8 mouse cellular contexts compared by ENCODE assay signal in the genomic region with DNA sequence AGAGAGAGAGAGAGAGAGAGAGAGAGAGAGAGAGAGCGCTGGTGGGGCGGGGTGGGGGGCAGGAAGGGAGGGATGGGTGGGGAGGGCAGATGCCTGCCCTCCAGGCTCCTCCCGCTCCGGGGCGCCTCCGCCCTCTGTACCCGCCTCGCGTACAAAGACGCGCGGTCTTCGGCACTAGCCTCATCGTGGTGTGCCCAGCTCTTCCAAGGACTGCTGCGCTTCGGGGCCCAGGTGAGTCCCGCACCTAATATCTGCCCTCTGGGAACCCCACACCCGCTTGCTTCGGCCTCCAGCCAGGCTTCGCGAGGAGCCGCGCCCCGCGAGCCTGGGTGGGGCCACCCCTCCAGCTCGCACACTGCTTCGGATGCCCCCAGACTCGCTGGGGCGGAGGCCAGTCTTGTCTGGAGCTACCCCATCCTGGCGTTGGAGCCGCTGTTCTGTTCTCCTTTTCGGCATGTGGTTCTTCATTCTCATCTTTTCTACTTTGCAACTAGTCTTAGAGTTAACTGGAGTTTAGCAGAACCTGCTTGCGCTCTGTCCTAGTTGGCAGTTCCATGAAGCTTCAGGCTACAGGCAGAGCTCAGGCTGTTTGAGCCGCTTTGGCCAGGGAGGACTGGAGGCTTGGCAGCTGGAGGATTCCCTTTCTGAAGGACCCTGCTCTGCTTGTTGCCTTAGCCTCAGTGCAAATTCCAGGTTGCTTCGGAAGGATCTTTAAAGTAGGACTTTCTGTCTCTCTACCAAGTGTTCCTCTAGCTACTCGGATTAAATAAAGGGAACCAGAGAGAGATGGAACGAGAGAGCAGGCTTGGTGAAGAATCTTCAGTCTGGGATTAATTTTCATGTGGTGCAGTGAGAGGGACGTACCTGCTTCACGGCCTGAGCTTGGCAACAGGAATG. TPM values are rescaled to one million over a fixed set of nuclear protein-coding genes. Genes with fewer than 3 reads are reported as not detected.
DNase-seq lines count a peak whose midpoint lies in the region; ATAC-seq and TF ChIP-seq lines count a peak whose summit lies in the region.

A gene (plus strand): TSS at position 100 of the 897 bp plus-strand sequence.

- peak; percentile 87 for DNase-seq in CD4-positive, CD25-positive, alpha-beta regulatory T cell, adult 2 months (ENCODE audit: low read depth, low spot score)
- DNase-seq in adrenal gland, adult (ENCODE audit: inconsistent age in 2 of 2, low spot score in 1 of 2), result peak; percentile 76 to 92
- peak; percentile 45 for DNase-seq in heart, postnatal 0 days (ENCODE audit: low spot score)
- DNase-seq in kidney, postnatal 25 days, result peak; percentile 79 to 91
- peak; percentile 76 for DNase-seq in lung, embryonic 14.5 days
- DNase-seq in thymus, postnatal 0 days (ENCODE audit: low spot score), result peak; percentile 85

- H3K4me3 ChIP-seq in heart, postnatal 0 days (ENCODE audit: low read depth, low read length), result peak within 1 kb of the TSS; percentile 63
- peak within 1 kb of the TSS; percentile 63 for H3K4me3 ChIP-seq in lung, embryonic 14.5 days (ENCODE audit: low read depth, low read length)
- peak within 1 kb of the TSS; percentile 44 for H3K4me3 ChIP-seq in neural tube, embryonic 14.5 days (ENCODE audit: low read depth, low read length)

- no peaks in the 10 kb centered on the region for H3K9me3 ChIP-seq in heart, postnatal 0 days (replicated peaks; ENCODE audit: control insufficient read depth, low read length)
- H3K9me3 ChIP-seq in lung, embryonic 14.5 days (ENCODE audit: low read depth, low read length), result no peaks in the 10 kb centered on the region
- H3K9me3 ChIP-seq in neural tube, embryonic 14.5 days (ENCODE audit: control insufficient read depth, low read length), result no peaks in the 10 kb centered on the region

- TF ChIP-seq CTCF in heart, postnatal 0 days (IDR thresholded peaks at IDR 0.05; ENCODE audit: low read depth), result no peak
- no peak for TF ChIP-seq CTCF in lung, embryonic 14.5 days (IDR thresholded peaks at IDR 0.05; ENCODE audit: low read depth)

- H3K4me1 ChIP-seq in heart, postnatal 0 days (ENCODE audit: control insufficient read depth, insufficient read depth), result peaks cover 13% of the 10 kb centered on the region; the same call in 1 of the 2 replicates
- peaks cover 11% of the 10 kb centered on the region; the same call in 1 of the 2 replicates for H3K4me1 ChIP-seq in lung, embryonic 14.5 days (ENCODE audit: insufficient read depth)
- 0 out of 2 replicates have a peak, but pooled peaks cover 3% of the 10 kb centered on the region for H3K4me1 ChIP-seq in neural tube, embryonic 14.5 days (ENCODE audit: control insufficient read depth, insufficient read depth, low read length)

- no peak for ATAC-seq in erythroid progenitor cell, adult 5-6 weeks (replicated peaks; ENCODE audit: low FRiP score, poor library complexity, severe bottlenecking)
- peak; percentile 86 for ATAC-seq in heart, postnatal 0 days (ENCODE audit: insufficient read depth, low read depth)
- ATAC-seq in lung, embryonic 14.5 days (ENCODE audit: insufficient read depth), result peak; percentile 92
- ATAC-seq in neural tube, embryonic 14.5 days (ENCODE audit: low read depth), result peak; percentile 88

- H3K27ac ChIP-seq in heart, postnatal 0 days (ENCODE audit: low read depth), result peak within 1 kb of the TSS; percentile 91
- H3K27ac ChIP-seq in lung, embryonic 14.5 days (ENCODE audit: low read depth), result peak within 1 kb of the TSS; percentile 87
- peak within 1 kb of the TSS; percentile 64 for H3K27ac ChIP-seq in neural tube, embryonic 14.5 days (ENCODE audit: low read depth, low read length)

- H3K27me3 ChIP-seq in heart, postnatal 0 days (ENCODE audit: control insufficient read depth, insufficient read depth, low read length), result no peaks in the 10 kb centered on the region
- no peaks in the 10 kb centered on the region for H3K27me3 ChIP-seq in lung, embryonic 14.5 days (ENCODE audit: insufficient read depth, low read length)
- H3K27me3 ChIP-seq in neural tube, embryonic 14.5 days (ENCODE audit: control insufficient read depth, insufficient read depth, low read length), result peaks cover 9% of the 10 kb centered on the region

- H3K4me2 ChIP-seq in heart, postnatal 0 days (ENCODE audit: low read depth, low read length), result peak within 1 kb of the TSS; percentile 72
- H3K4me2 ChIP-seq in lung, embryonic 14.5 days, result peak within 1 kb of the TSS; percentile 77
- H3K4me2 ChIP-seq in neural tube, embryonic 14.5 days (ENCODE audit: low read depth, low read length), result peak within 1 kb of the TSS; percentile 83

- under 1% methylated on average over 36 of the region's 39 CpGs for WGBS in heart, postnatal 0 days
- WGBS in lung, embryonic 14.5 days, result 2% methylated on average over 37 of the region's 39 CpGs
- WGBS in neural tube, embryonic 14.5 days, result 4% methylated on average over 30 of the region's 39 CpGs

- H3K36me3 ChIP-seq in heart, postnatal 0 days (replicated peaks; ENCODE audit: control insufficient read depth, insufficient read depth, low read length), result no peaks in the 10 kb centered on the region
- H3K36me3 ChIP-seq in lung, embryonic 14.5 days (ENCODE audit: insufficient read depth), result no peaks in the 10 kb centered on the region
- no peaks in the 10 kb centered on the region for H3K36me3 ChIP-seq in neural tube, embryonic 14.5 days (ENCODE audit: control insufficient read depth, insufficient read depth, low read length)

- H3K9ac ChIP-seq in heart, postnatal 0 days (replicated peaks; ENCODE audit: low read depth, low read length), result peak within 1 kb of the TSS; percentile 67
- H3K9ac ChIP-seq in lung, embryonic 14.5 days, result peak within 1 kb of the TSS; percentile 78
- peak within 1 kb of the TSS; percentile 59 for H3K9ac ChIP-seq in neural tube, embryonic 14.5 days (replicated peaks; ENCODE audit: low read depth, low read length)

- TF ChIP-seq EP300 in heart, postnatal 0 days (IDR thresholded peaks at IDR 0.05; ENCODE audit: low read depth), result no peak

RNA-seq across cellular contexts. Expression of the gene that starts here (rescaled TPM):
- total RNA-seq in erythroid progenitor cell, adult 5-6 weeks (2015; ENCODE audit: low replicate concordance), result 41.1 and 59.5 TPM in 2 replicates
- 48.9 and 71.8 TPM in 2 replicates for total RNA-seq in erythroid progenitor cell, adult 5-6 weeks (2017; ENCODE audit: low replicate concordance)
- 199 and 247 TPM in 2 replicates for total RNA-seq in heart, postnatal 0 days (2014; rRNA removed; ENCODE audit: low replicate concordance)
- polyA plus RNA-seq in heart, postnatal 0 days (2015; fragmentation: Nextera tagmentation; extraction: Ambion mirVana), result 174 and 192 TPM in 2 replicates
- 196 and 220 TPM in 2 replicates for polyA plus RNA-seq in lung, embryonic 14.5 days (2014; fragmentation: Nextera tagmentation; extraction: Ambion mirVana)
- 176 and 300 TPM in 2 replicates for polyA plus RNA-seq in neural tube, embryonic 14.5 days (2014; fragmentation: Nextera tagmentation; extraction: Ambion mirVana)
- 485 and 530 TPM in 2 replicates for polyA plus RNA-seq in thymus, postnatal 0 days (2015; fragmentation: Nextera tagmentation; extraction: Ambion mirVana)
